Mouse (Mus musculus): Measurements from ENCODE around the gene Olfr1232. TPM values are rescaled to one million over a fixed set of nuclear protein-coding genes. Genes with fewer than 3 reads are reported as not detected.

Gene Olfr1232
- total RNA-seq (2023): not detected in 2 replicates

GRCm38 (mm10) chr2:89329575-89329974 is at the start of gene Olfr1232:
Gene Olfr1232, minus strand, starts transcription at chr2:89329675.

DNA sequence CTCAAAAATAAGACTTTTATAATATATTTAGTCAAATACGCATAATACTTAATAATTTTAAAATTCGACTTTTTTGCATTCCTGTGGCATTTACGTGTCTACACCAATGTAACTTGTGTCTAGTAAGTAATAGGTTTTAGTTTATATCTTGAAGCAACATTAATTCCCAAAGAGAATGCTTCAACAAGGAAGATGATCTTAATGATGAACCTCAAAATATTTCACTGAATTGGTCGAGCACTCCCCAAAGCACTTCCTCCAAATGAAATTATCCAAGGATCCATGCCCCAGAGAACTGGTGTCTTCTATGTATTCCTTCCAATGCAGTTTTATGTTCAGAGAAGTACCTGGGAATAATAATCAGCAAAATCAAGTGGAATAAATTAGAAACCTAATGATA is 35.3 kb upstream of the Olfr1232 start, which contains the start of gene Olfr1234:
Gene Olfr1234, minus strand, starts transcription at position 101 of the 400 bp plus-strand sequence.

DNA sequence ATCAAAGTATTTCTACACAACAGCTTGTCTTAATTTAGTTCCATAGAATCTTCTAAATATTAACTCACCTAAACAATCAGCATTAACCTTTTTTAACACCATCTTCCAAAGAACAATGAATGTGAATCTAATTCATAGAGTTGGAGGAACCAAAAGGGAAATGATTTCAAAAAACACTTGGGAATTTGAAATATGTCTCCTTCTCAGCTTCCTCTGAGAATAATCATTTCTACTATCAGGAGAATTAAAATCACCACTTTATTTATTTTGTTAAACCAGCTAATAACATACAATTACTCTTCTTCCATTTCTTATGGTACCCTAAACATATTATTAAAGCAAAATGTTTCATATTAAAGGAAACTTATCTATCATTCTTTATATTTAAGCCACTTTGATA is 12.8 kb upstream of the Olfr1232 start, which contains the start of gene Olfr1233:
Gene Olfr1233, minus strand, starts transcription at position 101 of the 400 bp plus-strand sequence.

GRCm38 (mm10) chr2:89306974-89307373 is 22.5 kb downstream of the Olfr1232 start, which contains the start of gene Olfr1231:
Gene Olfr1231, minus strand, starts transcription at chr2:89307074.

DNA sequence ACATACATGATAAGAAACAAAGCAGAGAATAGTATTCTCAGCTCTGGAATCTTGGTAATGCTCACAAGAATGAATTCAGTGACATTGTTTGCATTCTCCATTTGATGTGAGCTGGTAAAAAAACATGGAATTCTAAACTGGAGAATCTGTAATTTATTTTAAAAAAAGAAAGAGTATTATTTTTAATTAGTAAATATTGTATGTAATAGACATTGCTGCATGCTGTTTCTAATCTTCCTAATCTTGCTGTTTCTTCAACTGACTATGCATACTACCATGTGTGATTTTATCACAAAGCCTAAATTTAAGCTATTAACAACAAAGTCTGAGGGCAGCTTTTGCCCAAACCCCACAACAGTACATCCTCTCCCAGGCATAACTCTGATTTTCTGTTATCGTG is 32.3 kb downstream of the Olfr1232 start, which contains the start of gene Olfr1230:
Gene Olfr1230, minus strand, starts transcription at position 101 of the 400 bp plus-strand sequence.

DNA sequence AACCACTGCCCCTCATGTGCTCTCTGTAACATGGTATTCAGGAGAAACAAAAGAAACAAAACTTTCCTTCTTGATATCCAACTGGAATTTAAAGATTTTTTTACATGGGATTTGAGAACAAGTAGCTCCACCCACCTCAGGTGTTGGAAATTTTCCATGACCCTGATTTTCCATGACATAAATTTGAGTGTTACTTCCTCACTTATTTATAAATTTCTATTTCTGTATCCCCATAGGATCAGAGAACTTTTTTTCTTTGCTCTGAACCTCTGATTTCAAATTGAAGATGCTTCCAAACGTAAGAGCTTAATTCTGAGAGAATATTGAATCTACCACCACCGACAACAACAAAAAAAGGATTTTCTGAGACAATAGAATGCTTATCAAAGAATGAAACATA is 41.6 kb downstream of the Olfr1232 start, which contains the start of gene Olfr1229:
Gene Olfr1229, minus strand, starts transcription at position 101 of the 400 bp plus-strand sequence.

Other genes starting within 250 kb of the Olfr1232 start
- gene Olfr1219, start 246.2 kb downstream of the Olfr1232 start, total RNA-seq (2023): not detected in 2 replicates
- not detected in 2 replicates for gene Olfr1220, start 222.8 kb downstream of the Olfr1232 start, total RNA-seq (2023)
- not detected in 2 replicates for gene Olfr1221, start 212.4 kb downstream of the Olfr1232 start, total RNA-seq (2023)
- gene Olfr1222, start 196.6 kb downstream of the Olfr1232 start, total RNA-seq (2023): not detected in 2 replicates
- gene Olfr1223, start 178.1 kb downstream of the Olfr1232 start, total RNA-seq (2023): not detected in 2 replicates
- not detected in 2 replicates for gene Olfr1224-ps1, start 165.6 kb downstream of the Olfr1232 start, total RNA-seq (2023)
- gene Olfr1225, start 155.0 kb downstream of the Olfr1232 start, total RNA-seq (2023): not detected in 2 replicates
- gene Olfr1226, start 129.6 kb downstream of the Olfr1232 start, total RNA-seq (2023): not detected in 2 replicates
- not detected in 2 replicates for gene Olfr1228, start 75.6 kb downstream of the Olfr1232 start, total RNA-seq (2023)
- not detected in 2 replicates for gene Olfr1229, start 41.7 kb downstream of the Olfr1232 start, total RNA-seq (2023)
- gene Olfr1230, start 32.4 kb downstream of the Olfr1232 start, total RNA-seq (2023): not detected in 2 replicates
- gene Olfr1231, start 22.6 kb downstream of the Olfr1232 start, total RNA-seq (2023): not detected in 2 replicates
- not detected in 2 replicates for gene Olfr1233, start 12.7 kb upstream of the Olfr1232 start, total RNA-seq (2023)
- gene Olfr1234, start 35.2 kb upstream of the Olfr1232 start, total RNA-seq (2023): not detected in 2 replicates
- not detected in 2 replicates for gene Olfr1238, start 80.0 kb upstream of the Olfr1232 start, total RNA-seq (2023)
- gene Olfr1239, start 90.7 kb upstream of the Olfr1232 start, total RNA-seq (2023): not detected in 2 replicates
- gene Olfr1240, start 113.3 kb upstream of the Olfr1232 start, total RNA-seq (2023): not detected in 2 replicates
- gene Olfr1241, start 157.5 kb upstream of the Olfr1232 start, total RNA-seq (2023): not detected in 2 replicates
- not detected in 2 replicates for gene Olfr1242, start 168.7 kb upstream of the Olfr1232 start, total RNA-seq (2023)
- gene Olfr1243, start 201.8 kb upstream of the Olfr1232 start, total RNA-seq (2023): not detected in 2 replicates
- not detected in 2 replicates for gene Olfr1245, start 248.8 kb upstream of the Olfr1232 start, total RNA-seq (2023)